Mouse (Mus musculus) megakaryocyte-erythroid progenitor cell, adult 5-6 weeks (primary cell): ENCODE measurements around the gene Slc30a2. TPM values are rescaled to one million over a fixed set of nuclear protein-coding genes. Genes with fewer than 3 reads are reported as not detected.
"Not testable (repeated sequence)": the region's sequence is repeated elsewhere in the genome, so short reads cannot be mapped to it uniquely, and the experiment has no call there.

Experiments used
- ATAC-seq: replicated peaks from 2 replicates; pipeline ENCODE4 v1.8.0; 2016; ENCODE audit warnings: mild to moderate bottlenecking, inconsistent platforms; ENCODE audit not compliant: severe bottlenecking, poor library complexity, low FRiP score, low TSS enrichment
- total RNA-seq, 2 experiments: library from RNA; stranded (forward) in 1 of 2; stranded (reverse) in 1 of 2; fragments of 200-1000, 215-1000 nt in 1 of 2; fragments of >200 nt in 1 of 2; fragmentation: Nextera tagmentation in 1 of 2; gene quantifications; 2 replicates each; pipeline ENCODE4 v1.2.3; 2014 to 2017

The Slc30a2 gene
- total RNA-seq, 2 experiments from 2014 or later, result not detected

DNA sequence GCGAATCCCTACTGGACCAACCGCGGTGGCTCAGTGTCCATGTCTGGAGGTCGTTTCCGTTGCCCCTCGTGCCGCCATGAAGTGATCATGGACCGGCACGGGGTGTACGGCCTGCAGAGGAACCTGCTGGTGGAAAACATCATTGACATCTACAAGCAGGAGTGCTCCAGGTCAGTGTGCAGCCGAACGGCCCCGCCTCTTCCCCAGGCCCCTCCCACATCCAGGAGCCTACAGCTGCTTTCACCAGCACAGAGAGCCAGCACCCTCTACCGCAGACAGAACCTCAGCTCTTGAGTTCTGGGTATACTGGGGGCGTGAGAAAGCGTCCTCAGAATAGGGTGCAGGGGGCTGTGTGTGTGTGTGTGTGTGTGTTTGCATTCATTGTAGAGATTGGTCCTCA is 26.6 kb upstream of the Slc30a2 start:
- peak; percentile 54; the same call in 1 of the 2 replicates for ATAC-seq

DNA sequence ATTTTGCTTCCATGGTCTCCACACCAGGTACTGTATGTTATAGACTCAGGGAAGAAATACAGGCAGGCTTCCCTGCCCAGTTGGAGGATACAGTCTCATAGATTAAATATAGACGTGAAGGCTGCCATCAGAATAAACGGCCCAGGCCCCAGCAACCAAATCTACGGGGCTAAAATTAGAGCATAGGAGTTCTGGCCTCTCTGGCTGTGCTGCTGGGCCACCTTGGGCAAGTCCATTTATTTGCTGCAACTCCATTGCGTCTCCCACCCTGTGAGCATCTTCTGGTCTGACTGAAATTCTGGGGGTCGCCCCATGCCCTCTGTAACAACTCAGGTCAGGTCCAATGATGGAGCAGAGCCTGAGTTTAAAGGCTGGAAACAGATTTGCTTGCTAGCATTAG is 23.9 kb upstream of the Slc30a2 start:
- ATAC-seq, result no peak

- no peak for ATAC-seq
Observed at GRCm38 (mm10) chr4:134319674-134320073, 23.3 kb upstream of the Slc30a2 start.

- ATAC-seq, result no peak
Observed at GRCm38 (mm10) chr4:134321524-134321923, 21.5 kb upstream of the Slc30a2 start.

DNA sequence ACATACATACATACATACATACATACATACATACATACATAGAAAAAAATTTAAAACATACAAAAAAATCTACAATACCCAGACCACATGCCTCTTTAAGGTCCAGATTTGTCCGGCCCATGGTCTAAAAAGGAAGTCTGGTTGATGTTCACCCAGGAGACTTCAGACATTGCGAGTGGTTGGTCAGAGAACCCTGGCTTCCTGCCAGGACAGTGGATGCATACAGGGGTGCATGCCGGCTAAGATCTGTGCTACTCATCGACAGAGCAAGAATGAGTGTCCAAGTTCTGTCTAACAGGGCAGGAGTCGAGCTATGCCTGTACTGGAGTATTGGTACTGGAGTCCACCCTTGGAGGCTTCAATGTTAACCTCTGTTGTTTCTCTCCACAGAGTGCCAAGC is 18.3 kb upstream of the Slc30a2 start:
- ATAC-seq, result no peak

- ATAC-seq, result no peak
Observed at GRCm38 (mm10) chr4:134326859-134327530, 16.0 kb upstream of the Slc30a2 start.

- no peak for ATAC-seq
Observed at GRCm38 (mm10) chr4:134328151-134328550, 14.8 kb upstream of the Slc30a2 start.

GRCm38 (mm10) chr4:134328832-134329231 is 14.1 kb upstream of the Slc30a2 start:
- no peak for ATAC-seq

- no peak for ATAC-seq
Observed at GRCm38 (mm10) chr4:134330281-134330680, 12.7 kb upstream of the Slc30a2 start.

DNA sequence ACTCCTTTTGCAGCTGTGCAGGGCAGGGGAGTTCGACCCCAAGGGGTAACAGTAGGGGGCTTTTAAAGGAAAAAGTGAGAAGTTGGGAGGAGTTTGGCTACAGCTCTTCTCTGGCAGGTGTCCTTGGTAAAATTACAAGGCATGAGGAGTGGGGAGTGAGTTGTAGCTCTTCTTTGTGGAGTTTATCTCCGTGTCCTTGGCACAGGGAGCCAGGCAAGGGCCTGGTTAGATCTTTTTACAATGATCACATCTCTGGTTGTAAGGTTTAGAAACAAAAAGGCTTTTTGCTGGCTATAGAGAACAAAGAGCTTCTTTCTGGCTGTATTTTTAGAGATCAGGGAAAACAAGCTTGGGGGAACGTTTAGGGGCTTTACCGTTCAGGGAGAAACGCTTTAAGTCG is 1.8 kb upstream of the Slc30a2 start:
- not testable (repeated sequence) for ATAC-seq

GRCm38 (mm10) chr4:134342213-134342779 is 685 bp upstream of the Slc30a2 start:
- no peak for ATAC-seq

DNA sequence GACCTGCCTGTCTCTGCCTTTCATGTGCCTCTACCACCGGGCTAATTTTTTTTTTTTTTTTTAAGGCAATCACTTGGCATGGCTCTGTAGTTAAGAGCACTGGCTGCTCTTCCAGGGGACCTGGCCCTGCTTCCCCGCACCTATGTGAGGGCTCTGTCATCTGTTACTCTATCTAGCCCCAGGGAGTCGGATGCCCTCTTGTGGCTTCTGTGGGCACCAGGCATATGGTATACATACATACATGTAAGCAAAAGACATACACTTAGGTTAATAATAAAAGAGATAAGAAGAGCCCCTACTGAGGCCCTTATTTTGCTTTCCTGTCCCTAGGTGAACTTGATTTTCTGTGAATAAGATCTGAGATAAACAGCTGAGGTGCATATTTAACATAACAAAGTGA is 1.6 kb downstream of the Slc30a2 start:
- ATAC-seq, result no peak

DNA sequence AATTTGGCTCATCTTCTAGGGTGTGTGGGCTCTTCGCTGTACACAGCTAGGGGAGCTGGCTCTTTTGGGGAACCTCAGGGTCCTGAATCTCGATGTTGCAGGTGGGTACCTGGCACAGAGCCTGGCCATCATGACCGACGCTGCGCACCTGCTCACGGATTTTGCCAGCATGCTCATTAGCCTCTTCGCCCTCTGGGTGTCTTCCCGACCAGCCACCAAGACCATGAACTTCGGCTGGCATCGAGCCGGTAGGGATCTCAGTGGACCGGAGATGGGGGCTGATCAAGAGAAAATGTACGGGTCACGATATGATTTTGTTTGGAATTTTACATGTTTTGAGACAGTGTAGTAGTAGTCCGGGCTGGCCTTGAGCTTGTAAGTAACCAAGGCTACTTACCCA is 2.8 kb downstream of the Slc30a2 start:
- no peak for ATAC-seq

DNA sequence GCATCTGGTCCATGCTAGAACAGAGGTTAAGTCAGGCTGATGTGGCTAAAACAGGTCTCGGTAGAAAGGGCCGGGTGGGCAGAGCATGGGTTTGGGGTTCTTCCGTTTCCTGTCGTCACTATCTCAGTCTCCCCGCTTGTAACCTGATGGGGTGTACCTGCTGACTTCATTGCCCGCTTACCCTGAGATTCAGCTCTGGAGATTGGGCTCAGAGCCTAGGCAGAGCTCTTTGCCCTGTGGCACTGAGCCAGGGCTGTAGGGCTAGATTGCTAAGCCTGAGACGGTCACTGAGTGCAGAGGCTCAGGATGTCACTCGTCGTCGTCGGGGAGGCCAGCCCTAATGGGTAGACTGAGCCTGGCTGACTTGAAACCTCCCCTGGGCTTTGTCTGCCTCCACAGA is 5.1 kb downstream of the Slc30a2 start:
- no peak for ATAC-seq

DNA sequence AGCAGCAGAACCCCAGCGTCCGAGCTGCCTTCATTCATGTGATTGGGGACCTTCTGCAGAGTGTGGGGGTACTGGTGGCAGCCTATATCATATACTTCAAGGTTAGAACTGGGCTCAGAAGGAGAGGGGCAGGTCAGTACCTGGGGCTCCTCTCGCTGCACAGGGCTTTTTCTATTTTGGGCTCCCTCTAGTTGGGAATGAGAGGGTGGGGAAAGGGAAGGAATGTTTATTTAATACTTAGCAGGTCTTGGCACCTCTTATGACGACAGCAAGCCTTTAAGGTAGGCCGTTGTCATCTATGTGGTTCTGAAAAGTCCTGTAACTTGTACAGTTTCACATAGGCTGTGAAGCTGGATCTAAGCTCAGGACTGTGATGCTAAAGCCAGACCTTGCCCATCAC is 5.6 kb downstream of the Slc30a2 start:
- ATAC-seq, result no peak

DNA sequence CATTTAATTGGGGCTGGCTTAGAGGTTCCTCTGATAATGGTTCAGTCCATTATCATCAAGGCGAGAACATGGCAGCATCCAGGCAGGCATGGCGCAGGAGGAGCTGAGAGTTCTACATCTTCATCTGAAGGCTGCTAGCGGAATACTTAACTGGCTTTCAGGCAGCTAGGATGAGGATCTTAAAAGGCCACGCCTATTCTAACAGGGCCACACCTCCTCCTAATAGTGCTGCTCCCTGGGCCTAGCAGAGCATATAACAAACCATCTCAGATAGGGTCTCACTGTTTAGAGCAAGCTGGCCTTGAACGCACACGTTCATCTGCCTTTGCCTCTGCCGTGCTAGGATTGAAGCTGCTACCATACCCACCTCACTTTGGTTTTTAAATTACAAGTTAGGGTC is 6.8 kb downstream of the Slc30a2 start:
- ATAC-seq, result no peak

DNA sequence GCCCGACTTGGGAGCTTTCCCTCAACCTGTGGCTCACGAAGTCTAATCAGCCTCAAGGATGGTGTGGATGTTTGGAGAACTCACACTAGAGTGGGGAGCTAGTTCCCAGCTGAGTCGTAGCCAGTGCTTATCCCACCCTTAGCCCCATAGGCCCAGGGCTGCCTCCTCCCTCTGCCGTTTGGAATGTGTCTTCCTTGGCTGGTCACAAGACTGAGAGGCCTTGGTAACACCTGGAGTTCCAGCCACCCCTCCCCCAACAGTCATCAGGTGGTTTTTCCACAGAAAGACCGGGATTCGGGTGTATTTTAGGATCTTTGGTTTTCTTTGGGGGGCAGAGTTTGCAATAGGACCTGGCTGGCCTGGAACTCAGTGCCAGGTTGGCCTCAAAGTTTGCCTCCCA is 7.7 kb downstream of the Slc30a2 start:
- no peak for ATAC-seq

DNA sequence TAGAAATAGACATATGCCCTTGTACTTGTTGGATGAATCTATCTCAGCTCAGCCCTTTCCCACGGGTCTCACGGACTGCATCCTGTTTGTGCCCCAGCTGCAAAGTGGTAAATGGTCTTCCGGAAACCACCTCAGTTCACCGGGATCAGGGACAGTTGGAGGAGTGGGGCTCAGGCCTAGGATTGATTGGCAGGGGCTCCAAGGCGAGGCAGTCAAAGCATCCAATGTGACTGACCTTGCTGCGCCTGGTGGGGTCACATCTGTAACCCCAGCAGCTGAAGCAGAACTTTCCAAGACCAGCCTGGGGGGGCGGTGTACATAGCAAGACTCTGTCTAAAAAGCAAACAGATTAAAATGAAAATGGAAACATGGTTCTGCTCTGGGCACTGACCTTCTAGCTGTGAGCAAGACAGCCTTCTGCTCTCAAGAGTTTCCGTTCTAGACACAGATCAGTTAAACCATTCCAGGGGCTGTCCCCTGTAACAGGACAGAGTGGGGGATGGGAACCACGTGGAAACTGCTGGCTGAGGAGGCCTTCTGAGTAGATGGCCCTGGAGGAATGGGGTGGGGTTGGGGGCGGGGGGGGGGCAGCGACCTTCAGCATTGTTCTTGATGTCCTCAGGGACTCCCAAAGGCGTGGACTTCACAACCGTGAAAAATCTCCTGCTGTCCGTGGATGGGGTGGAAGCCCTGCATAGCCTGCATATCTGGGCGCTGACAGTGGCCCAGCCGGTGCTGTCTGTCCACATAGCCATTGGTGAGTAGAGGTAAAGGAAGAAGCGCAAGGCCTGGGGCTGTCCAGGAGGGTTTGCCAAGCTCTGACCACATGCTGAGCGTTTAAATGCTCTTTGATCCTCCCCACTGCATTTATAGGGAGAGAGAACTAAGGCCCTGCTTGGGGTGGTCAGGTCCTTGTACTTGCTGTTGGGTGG is 8.6 kb downstream of the Slc30a2 start:
- no peak for ATAC-seq

- no peak for ATAC-seq
Observed at GRCm38 (mm10) chr4:134352261-134352707, 9.3 kb downstream of the Slc30a2 start.

DNA sequence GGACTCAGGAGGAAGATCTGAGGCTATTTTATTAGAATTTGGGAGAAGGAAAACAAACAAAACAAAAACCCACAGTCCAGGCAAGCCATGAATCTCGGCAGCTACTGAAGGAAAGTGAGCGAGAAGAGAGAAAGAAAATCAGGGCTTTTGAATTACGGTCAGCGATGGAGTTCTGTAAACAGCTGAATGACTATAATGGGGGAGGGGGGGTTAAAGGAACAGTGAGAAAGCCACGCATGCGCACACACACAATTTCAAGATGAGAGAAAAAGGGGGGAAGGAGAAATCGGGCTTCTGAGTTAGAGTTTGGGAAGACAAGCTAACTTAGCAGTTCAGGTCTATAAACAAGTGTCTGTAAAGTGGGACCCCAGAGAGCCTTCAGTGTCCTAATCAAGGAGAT is 9.9 kb downstream of the Slc30a2 start:
- no peak for ATAC-seq
